Mouse (Mus musculus): ENCODE data around the gene Cpne5. TPM values are rescaled to one million over a fixed set of nuclear protein-coding genes. Genes with fewer than 3 reads are reported as not detected.
A peak's percentile ranks its signal among the peaks of the same experiment; 100 is the strongest.

Cpne5 gene
- polyA plus RNA-seq, 1 experiment from 2014 or later: 4.7 TPM

- Histone ChIP-seq H3K36me3 (replicated peaks) (no peaks in the 10 kb centered on the region), H3K4me1 (peaks cover 30% of the 10 kb centered on the region), H3K27me3 (replicated peaks; ENCODE audit: low read depth, poor library complexity, severe bottlenecking) (no peaks in the 10 kb centered on the region), H3K9me3 (no peaks in the 10 kb centered on the region), H3K27ac (replicated peaks) (0 out of 2 replicates have a peak overlapping the region, but pooled peaks have one; percentile 3), H3K4me3 (no peak overlapping the region)
- DNase-seq (ENCODE audit: low spot score): no peak
- 61% methylated on average over 6 of the region's 6 CpGs for WGBS
Observed at GRCm38 (mm10) chr17:29136236-29136635, 101.7 kb downstream of the Cpne5 start.

GRCm38 (mm10) chr17:29135066-29135465 is 102.9 kb downstream of the Cpne5 start:
- H3K4me3 ChIP-seq: no peak overlapping the region
- H3K27ac ChIP-seq (replicated peaks): no peak overlapping the region
- no peaks in the 10 kb centered on the region for H3K27me3 ChIP-seq (replicated peaks; ENCODE audit: low read depth, poor library complexity, severe bottlenecking)
- no peaks in the 10 kb centered on the region for H3K36me3 ChIP-seq (replicated peaks)
- H3K9me3 ChIP-seq: no peaks in the 10 kb centered on the region
- no peak for DNase-seq (ENCODE audit: low spot score)
- WGBS: 77% methylated on average over 5 of the region's 5 CpGs
- H3K4me1 ChIP-seq: peaks cover 34% of the 10 kb centered on the region

GRCm38 (mm10) chr17:29129341-29129740 is 108.6 kb downstream of the Cpne5 start:
- H3K36me3 ChIP-seq (replicated peaks): no peaks in the 10 kb centered on the region
- no peak for DNase-seq (ENCODE audit: low spot score)
- WGBS: 70% methylated on average over 5 of the region's 5 CpGs

GRCm38 (mm10) chr17:29126561-29126960 is 111.4 kb downstream of the Cpne5 start:
- Histone ChIP-seq H3K36me3 (replicated peaks) (no peaks in the 10 kb centered on the region), H3K4me3 (no peak overlapping the region), H3K27ac (replicated peaks) (no peak overlapping the region), H3K27me3 (replicated peaks; ENCODE audit: low read depth, poor library complexity, severe bottlenecking) (no peaks in the 10 kb centered on the region), H3K4me1 (peaks cover 11% of the 10 kb centered on the region), H3K9me3 (no peaks in the 10 kb centered on the region)
- DNase-seq (ENCODE audit: low spot score): no peak
- WGBS: 88% methylated on average over 3 of the region's 3 CpGs

More at GRCm38 (mm10) chr17:29129341-29129740, 108.6 kb downstream of the Cpne5 start:
- H3K4me1 ChIP-seq: peaks cover 24% of the 10 kb centered on the region
- no peaks in the 10 kb centered on the region for H3K9me3 ChIP-seq
- no peak overlapping the region for H3K4me3 ChIP-seq
- H3K27me3 ChIP-seq (replicated peaks; ENCODE audit: low read depth, poor library complexity, severe bottlenecking): no peaks in the 10 kb centered on the region
- H3K27ac ChIP-seq (replicated peaks): no peak overlapping the region

GRCm38 (mm10) chr17:29123578-29124174 is 114.3 kb downstream of the Cpne5 start:
- H3K4me1 ChIP-seq: peaks cover 9% of the 10 kb centered on the region; the same call in 1 of the 2 replicates
- no peaks in the 10 kb centered on the region for H3K9me3 ChIP-seq
- H3K36me3 ChIP-seq (replicated peaks): no peaks in the 10 kb centered on the region
- no peaks in the 10 kb centered on the region for H3K27me3 ChIP-seq (replicated peaks; ENCODE audit: low read depth, poor library complexity, severe bottlenecking)
- H3K4me3 ChIP-seq: no peak overlapping the region
- no peak for DNase-seq (ENCODE audit: low spot score)
- WGBS: 76% methylated on average over 6 of the region's 6 CpGs
- no peak overlapping the region for H3K27ac ChIP-seq (replicated peaks)

GRCm38 (mm10) chr17:29122817-29123216 is 115.2 kb downstream of the Cpne5 start:
- Histone ChIP-seq H3K27me3 (replicated peaks; ENCODE audit: low read depth, poor library complexity, severe bottlenecking) (no peaks in the 10 kb centered on the region), H3K4me1 (peaks cover 10% of the 10 kb centered on the region; the same call in 1 of the 2 replicates), H3K27ac (replicated peaks) (no peak overlapping the region), H3K4me3 (no peak overlapping the region), H3K36me3 (replicated peaks) (no peaks in the 10 kb centered on the region), H3K9me3 (no peaks in the 10 kb centered on the region)
- 87% methylated on average over 6 of the region's 6 CpGs for WGBS
- no peak for DNase-seq (ENCODE audit: low spot score)

- Histone ChIP-seq H3K4me1 (peaks cover 10% of the 10 kb centered on the region; the same call in 1 of the 2 replicates), H3K36me3 (replicated peaks) (no peaks in the 10 kb centered on the region), H3K27me3 (replicated peaks; ENCODE audit: low read depth, poor library complexity, severe bottlenecking) (no peaks in the 10 kb centered on the region), H3K4me3 (no peak overlapping the region), H3K27ac (replicated peaks) (no peak overlapping the region), H3K9me3 (no peaks in the 10 kb centered on the region)
- no peak for DNase-seq (ENCODE audit: low spot score)
- WGBS: 54% methylated on average over 12 of the region's 12 CpGs
Observed at GRCm38 (mm10) chr17:29120666-29121065, 117.3 kb downstream of the Cpne5 start.

- Histone ChIP-seq H3K9me3 (no peaks in the 10 kb centered on the region), H3K36me3 (replicated peaks) (no peaks in the 10 kb centered on the region), H3K27ac (replicated peaks) (no peak overlapping the region), H3K4me1 (peaks cover 6% of the 10 kb centered on the region; the same call in 1 of the 2 replicates), H3K4me3 (no peak overlapping the region), H3K27me3 (replicated peaks; ENCODE audit: low read depth, poor library complexity, severe bottlenecking) (no peaks in the 10 kb centered on the region)
- WGBS: 66% methylated on average over 5 of the region's 5 CpGs
- peak; percentile 57 for DNase-seq (ENCODE audit: low spot score)
Observed at GRCm38 (mm10) chr17:29118057-29118456, 119.9 kb downstream of the Cpne5 start.

- no peaks in the 10 kb centered on the region for H3K27me3 ChIP-seq (replicated peaks; ENCODE audit: low read depth, poor library complexity, severe bottlenecking)
Observed at GRCm38 (mm10) chr17:29117006-29117648, 120.8 kb downstream of the Cpne5 start.

GRCm38 (mm10) chr17:29116023-29116422 is 121.9 kb downstream of the Cpne5 start:
- no peaks in the 10 kb centered on the region for H3K27me3 ChIP-seq (replicated peaks; ENCODE audit: low read depth, poor library complexity, severe bottlenecking)
- no peaks in the 10 kb centered on the region for H3K36me3 ChIP-seq (replicated peaks)
- no peak overlapping the region for H3K4me3 ChIP-seq
- DNase-seq (ENCODE audit: low spot score): no peak
- H3K4me1 ChIP-seq: peaks cover 6% of the 10 kb centered on the region; the same call in 1 of the 2 replicates
- no peaks in the 10 kb centered on the region for H3K9me3 ChIP-seq
- H3K27ac ChIP-seq (replicated peaks): no peak overlapping the region
- 75% methylated on average over 12 of the region's 12 CpGs for WGBS

More at GRCm38 (mm10) chr17:29117006-29117648, 120.8 kb downstream of the Cpne5 start:
- Histone ChIP-seq H3K9me3 (no peaks in the 10 kb centered on the region), H3K4me3 (no peak overlapping the region), H3K4me1 (peaks cover 6% of the 10 kb centered on the region; the same call in 1 of the 2 replicates), H3K36me3 (replicated peaks) (no peaks in the 10 kb centered on the region), H3K27ac (replicated peaks) (no peak overlapping the region)
- WGBS: 78% methylated on average over 8 of the region's 8 CpGs
- no peak for DNase-seq (ENCODE audit: low spot score)

- no peak for DNase-seq (ENCODE audit: low spot score)
- 91% methylated on average over 13 of the region's 13 CpGs for WGBS
- H3K4me1 ChIP-seq: peaks cover 3% of the 10 kb centered on the region; the same call in 1 of the 2 replicates
- no peaks in the 10 kb centered on the region for H3K36me3 ChIP-seq (replicated peaks)
- no peak within 1 kb of the TSS for H3K27ac ChIP-seq (replicated peaks)
- no peaks in the 10 kb centered on the region for H3K27me3 ChIP-seq (replicated peaks; ENCODE audit: low read depth, poor library complexity, severe bottlenecking)
- H3K9me3 ChIP-seq: 0 out of 2 replicates have a peak, but pooled peaks cover 5% of the 10 kb centered on the region
- H3K4me3 ChIP-seq: no peak within 1 kb of the TSS
Observed at GRCm38 (mm10) chr17:29113591-29114352, 124.2 kb downstream of the Cpne5 start, which contains the start of gene Rab44. TSS of gene Rab44 (plus strand) at chr17:29114145.

- Histone ChIP-seq H3K4me1 (no peaks in the 10 kb centered on the region), H3K27me3 (replicated peaks; ENCODE audit: low read depth, poor library complexity, severe bottlenecking) (no peaks in the 10 kb centered on the region)
- 90% methylated on average over 5 of the region's 5 CpGs for WGBS
Observed at GRCm38 (mm10) chr17:29111332-29111731, 126.6 kb downstream of the Cpne5 start.

More at GRCm38 (mm10) chr17:29111332-29111731, 126.6 kb downstream of the Cpne5 start:
- H3K4me3 ChIP-seq: no peak overlapping the region
- no peak overlapping the region for H3K27ac ChIP-seq (replicated peaks)
- H3K36me3 ChIP-seq (replicated peaks): no peaks in the 10 kb centered on the region
- H3K9me3 ChIP-seq: 0 out of 2 replicates have a peak, but pooled peaks cover 5% of the 10 kb centered on the region
- no peak for DNase-seq (ENCODE audit: low spot score)

Data from embryonic facial prominence, embryonic 10.5 days (tissue).